Mouse (Mus musculus): ENCODE measurements around the gene Akr1b10. TPM values are rescaled to one million over a fixed set of nuclear protein-coding genes. Genes with fewer than 3 reads are reported as not detected.
"Not testable (repeated sequence)": the region's sequence is repeated elsewhere in the genome, so short reads cannot be mapped to it uniquely, and the experiment has no call there.

The Akr1b10 gene
- polyA plus RNA-seq, 1 experiment = 38.2 TPM

- Histone ChIP-seq H3K4me2 (ENCODE audit: low read depth) (no peak overlapping the region), H3K4me3 (no peak overlapping the region), H3K36me3 (ENCODE audit: control insufficient read depth, insufficient read depth) (peaks cover 51% of the 10 kb centered on the region), H3ac (ENCODE audit: control insufficient read depth, insufficient read length) (no peak overlapping the region), H3K27me3 (ENCODE audit: control insufficient read depth, insufficient read depth, insufficient read length) (no peaks in the 10 kb centered on the region), H3K79me2 (ENCODE audit: control insufficient read depth, insufficient read depth) (no peaks in the 10 kb centered on the region)
- TF ChIP-seq MYOD1 (IDR thresholded peaks at IDR 0.05; ENCODE audit: control insufficient read depth in 1 of 3, insufficient read length in 2 of 3, low read depth in 2 of 3) (no peak), E2F4 (IDR thresholded peaks at IDR 0.05; ENCODE audit: insufficient read depth) (no peak), TCF12 (IDR thresholded peaks at IDR 0.05; ENCODE audit: insufficient read depth, poor library complexity, severe bottlenecking) (no peak), POLR2AphosphoS2 (IDR thresholded peaks at IDR 0.05; ENCODE audit: insufficient read length, low read depth) (no peak), SRF (IDR thresholded peaks at IDR 0.05; ENCODE audit: control insufficient read depth, insufficient read length, low read depth) (no peak), REST (IDR thresholded peaks at IDR 0.05; ENCODE audit: insufficient read depth, insufficient read length) (no peak), MAX (IDR thresholded peaks at IDR 0.05; ENCODE audit: low read depth) (no peak), CEBPB (IDR thresholded peaks at IDR 0.05; ENCODE audit: insufficient read depth, poor library complexity, severe bottlenecking) (no peak), MYOG (IDR thresholded peaks at IDR 0.05; ENCODE audit: control insufficient read depth in 1 of 3, insufficient read depth in 1 of 3, insufficient read length in 2 of 3, low read depth in 2 of 3) (no peak), POLR2A (IDR thresholded peaks at IDR 0.05; ENCODE audit: insufficient read length, low read depth) (no peak), TCF3 (IDR thresholded peaks at IDR 0.05; ENCODE audit: insufficient read length, low read depth) (no peak), USF1 (IDR thresholded peaks at IDR 0.05; ENCODE audit: low read depth) (no peak)
Measured at GRCm38 (mm10) chr6:34367998-34368397, 16.0 kb upstream of the Akr1b10 start.

- Histone ChIP-seq H3K27me3 (ENCODE audit: control insufficient read depth, insufficient read depth, insufficient read length) (no peaks in the 10 kb centered on the region), H3ac (ENCODE audit: control insufficient read depth, insufficient read length) (no peak overlapping the region), H3K79me2 (ENCODE audit: control insufficient read depth, insufficient read depth) (no peaks in the 10 kb centered on the region), H3K36me3 (ENCODE audit: control insufficient read depth, insufficient read depth) (peaks cover 32% of the 10 kb centered on the region), H3K4me3 (no peak overlapping the region), H3K4me2 (ENCODE audit: low read depth) (no peak overlapping the region)
- no peak for TF ChIP-seq USF1 (IDR thresholded peaks at IDR 0.05; ENCODE audit: low read depth)
- TF ChIP-seq TCF3 (IDR thresholded peaks at IDR 0.05; ENCODE audit: insufficient read length, low read depth) = no peak
- TF ChIP-seq CEBPB (IDR thresholded peaks at IDR 0.05; ENCODE audit: insufficient read depth, poor library complexity, severe bottlenecking) = no peak
- no peak for TF ChIP-seq POLR2AphosphoS2 (IDR thresholded peaks at IDR 0.05; ENCODE audit: insufficient read length, low read depth)
- TF ChIP-seq MAX (IDR thresholded peaks at IDR 0.05; ENCODE audit: low read depth) = no peak
- no peak for TF ChIP-seq REST (IDR thresholded peaks at IDR 0.05; ENCODE audit: insufficient read depth, insufficient read length)
Measured at GRCm38 (mm10) chr6:34370081-34370480, 13.9 kb upstream of the Akr1b10 start.

- Histone ChIP-seq H3K79me2 (ENCODE audit: control insufficient read depth, insufficient read depth) (no peaks in the 10 kb centered on the region), H3ac (ENCODE audit: control insufficient read depth, insufficient read length) (no peak overlapping the region), H3K36me3 (ENCODE audit: control insufficient read depth, insufficient read depth) (peaks cover 18% of the 10 kb centered on the region), H3K4me3 (no peak overlapping the region), H3K27me3 (ENCODE audit: control insufficient read depth, insufficient read depth, insufficient read length) (no peaks in the 10 kb centered on the region), H3K4me2 (ENCODE audit: low read depth) (peak overlapping the region; percentile 63)
- TF ChIP-seq USF1 (IDR thresholded peaks at IDR 0.05; ENCODE audit: low read depth) (no peak), MYOD1 (IDR thresholded peaks at IDR 0.05; ENCODE audit: control insufficient read depth in 1 of 3, insufficient read length in 2 of 3, low read depth in 2 of 3) (no peak), POLR2A (IDR thresholded peaks at IDR 0.05; ENCODE audit: insufficient read length, low read depth) (no peak), POLR2AphosphoS2 (IDR thresholded peaks at IDR 0.05; ENCODE audit: insufficient read length, low read depth) (no peak), E2F4 (IDR thresholded peaks at IDR 0.05; ENCODE audit: insufficient read depth) (no peak)
Measured at GRCm38 (mm10) chr6:34371700-34372351, 12.2 kb upstream of the Akr1b10 start.

- Histone ChIP-seq H3K36me3 (ENCODE audit: control insufficient read depth, insufficient read depth) (peaks cover 6% of the 10 kb centered on the region), H3K27me3 (ENCODE audit: control insufficient read depth, insufficient read depth, insufficient read length) (no peaks in the 10 kb centered on the region), H3K4me2 (ENCODE audit: low read depth) (no peak overlapping the region), H3K4me3 (no peak overlapping the region), H3K79me2 (ENCODE audit: control insufficient read depth, insufficient read depth) (no peaks in the 10 kb centered on the region), H3ac (ENCODE audit: control insufficient read depth, insufficient read length) (no peak overlapping the region)
- TF ChIP-seq POLR2AphosphoS2 (IDR thresholded peaks at IDR 0.05; ENCODE audit: insufficient read length, low read depth) = no peak
- TF ChIP-seq MAX (IDR thresholded peaks at IDR 0.05; ENCODE audit: low read depth) = no peak
- TF ChIP-seq CEBPB (IDR thresholded peaks at IDR 0.05; ENCODE audit: insufficient read depth, poor library complexity, severe bottlenecking) = no peak
- no peak for TF ChIP-seq MYOD1 (IDR thresholded peaks at IDR 0.05; ENCODE audit: control insufficient read depth in 1 of 3, insufficient read length in 2 of 3, low read depth in 2 of 3)
- TF ChIP-seq POLR2A (IDR thresholded peaks at IDR 0.05; ENCODE audit: insufficient read length, low read depth) = no peak
- no peak for TF ChIP-seq TCF12 (IDR thresholded peaks at IDR 0.05; ENCODE audit: insufficient read depth, poor library complexity, severe bottlenecking)
- TF ChIP-seq TCF3 (IDR thresholded peaks at IDR 0.05; ENCODE audit: insufficient read length, low read depth) = no peak
- no peak for TF ChIP-seq SRF (IDR thresholded peaks at IDR 0.05; ENCODE audit: control insufficient read depth, insufficient read length, low read depth)
- no peak for TF ChIP-seq REST (IDR thresholded peaks at IDR 0.05; ENCODE audit: insufficient read depth, insufficient read length)
- TF ChIP-seq USF1 (IDR thresholded peaks at IDR 0.05; ENCODE audit: low read depth) = no peak
- no peak for TF ChIP-seq E2F4 (IDR thresholded peaks at IDR 0.05; ENCODE audit: insufficient read depth)
- TF ChIP-seq MYOG (IDR thresholded peaks at IDR 0.05; ENCODE audit: control insufficient read depth in 1 of 3, insufficient read depth in 1 of 3, insufficient read length in 2 of 3, low read depth in 2 of 3) = no peak
Measured at GRCm38 (mm10) chr6:34373841-34374240, 10.2 kb upstream of the Akr1b10 start.

GRCm38 (mm10) chr6:34375888-34376287 lies 8.1 kb upstream of the Akr1b10 start:
- not testable (repeated sequence) for H3K36me3 ChIP-seq (ENCODE audit: control insufficient read depth, insufficient read depth); H3K4me3 ChIP-seq; H3K79me2 ChIP-seq (ENCODE audit: control insufficient read depth, insufficient read depth); H3K4me2 ChIP-seq (ENCODE audit: low read depth); H3K27me3 ChIP-seq (ENCODE audit: control insufficient read depth, insufficient read depth, insufficient read length); H3ac ChIP-seq (ENCODE audit: control insufficient read depth, insufficient read length)
